Mouse (Mus musculus): ENCODE data around the gene Rabgap1l.

GRCm38 (mm10) chr1:160714685-160715084 lies 78.3 kb downstream of the Rabgap1l start:
- TF ChIP-seq CTCF (conservative IDR thresholded peaks at IDR 0.05; ENCODE audit: insufficient read depth, insufficient read length, low read depth, low read length) (0 out of 2 replicates have a peak, but pooled peaks have one; percentile 16), POLR2A (IDR thresholded peaks at IDR 0.05; ENCODE audit: low read depth, low read length) (no peak)
